Mouse (Mus musculus): Measurements from ENCODE around the gene Cdcp1. TPM values are rescaled to one million over a fixed set of nuclear protein-coding genes. Genes with fewer than 3 reads are reported as not detected.

Gene Cdcp1
- polyA plus RNA-seq (2015; fragmentation: Nextera tagmentation; extraction: Ambion mirVana), result 0.14 TPM in 2 replicates

- Histone ChIP-seq H3K9ac (replicated peaks; ENCODE audit: low read depth, low read length) (no peak within 1 kb of the TSS), H3K27ac (ENCODE audit: low read length) (no peak within 1 kb of the TSS), H3K4me2 (ENCODE audit: low read length) (peak within 1 kb of the TSS; percentile 27), H3K36me3 (ENCODE audit: control insufficient read depth, insufficient read depth) (no peaks in the 10 kb centered on the region), H3K4me3 (replicated peaks; ENCODE audit: low read length) (peak within 1 kb of the TSS; percentile 15), H3K4me1 (replicated peaks; ENCODE audit: control insufficient read depth, insufficient read depth, low read length) (no peaks in the 10 kb centered on the region), H3K27me3 (replicated peaks; ENCODE audit: control insufficient read depth, insufficient read depth, low read length) (peaks cover 7% of the 10 kb centered on the region), H3K9me3 (ENCODE audit: control insufficient read depth, low read length) (no peaks in the 10 kb centered on the region)
- WGBS, result 5% methylated on average over 44 of the region's 45 CpGs
- ATAC-seq, result no peak
Observed at GRCm38 (mm10) chr9:123215621-123216440, at the start of gene Cdcp1. Gene Cdcp1 (minus strand): TSS chr9:123216038.

- H3K4me3 ChIP-seq (replicated peaks; ENCODE audit: low read length), result peak within 1 kb of the TSS; percentile 77
- WGBS, result under 1% methylated on average over 40 of the region's 40 CpGs
- H3K4me1 ChIP-seq (replicated peaks; ENCODE audit: control insufficient read depth, insufficient read depth, low read length), result peaks cover 7% of the 10 kb centered on the region
Observed at GRCm38 (mm10) chr9:123260611-123261021, 44.8 kb upstream of the Cdcp1 start, which contains the start of gene Tmem158. Gene Tmem158 (minus strand): TSS chr9:123260764.

GRCm38 (mm10) chr9:123259896-123260610 is 44.2 kb upstream of the Cdcp1 start:
- Histone ChIP-seq H3K27ac (ENCODE audit: low read length) (peak overlapping the region; percentile 72), H3K36me3 (ENCODE audit: control insufficient read depth, insufficient read depth) (no peaks in the 10 kb centered on the region), H3K4me2 (ENCODE audit: low read length) (peak overlapping the region; percentile 84), H3K9ac (replicated peaks; ENCODE audit: low read depth, low read length) (peak overlapping the region; percentile 77), H3K4me3 (replicated peaks; ENCODE audit: low read length) (peak overlapping the region; percentile 77), H3K4me1 (replicated peaks; ENCODE audit: control insufficient read depth, insufficient read depth, low read length) (peaks cover 7% of the 10 kb centered on the region), H3K9me3 (ENCODE audit: control insufficient read depth, low read length) (no peaks in the 10 kb centered on the region), H3K27me3 (replicated peaks; ENCODE audit: control insufficient read depth, insufficient read depth, low read length) (peaks cover 5% of the 10 kb centered on the region)
- peak; percentile 69 for ATAC-seq
- under 1% methylated on average over 91 of the region's 92 CpGs for WGBS

More at GRCm38 (mm10) chr9:123260611-123261021, 44.8 kb upstream of the Cdcp1 start, which contains the start of gene Tmem158:
- Histone ChIP-seq H3K9me3 (ENCODE audit: control insufficient read depth, low read length) (no peaks in the 10 kb centered on the region), H3K27me3 (replicated peaks; ENCODE audit: control insufficient read depth, insufficient read depth, low read length) (peaks cover 5% of the 10 kb centered on the region), H3K36me3 (ENCODE audit: control insufficient read depth, insufficient read depth) (no peaks in the 10 kb centered on the region), H3K27ac (ENCODE audit: low read length) (peak within 1 kb of the TSS; percentile 72), H3K9ac (replicated peaks; ENCODE audit: low read depth, low read length) (peak within 1 kb of the TSS; percentile 77), H3K4me2 (ENCODE audit: low read length) (peak within 1 kb of the TSS; percentile 84)
- ATAC-seq, result peak; percentile 93

GRCm38 (mm10) chr9:123259461-123259895 is 43.6 kb upstream of the Cdcp1 start:
- H3K9me3 ChIP-seq (ENCODE audit: control insufficient read depth, low read length), result no peaks in the 10 kb centered on the region
- 1% methylated on average over 44 of the region's 45 CpGs for WGBS
- ATAC-seq, result no peak
- peak overlapping the region; percentile 72; the same call in 1 of the 2 replicates for H3K27ac ChIP-seq (ENCODE audit: low read length)
- no peaks in the 10 kb centered on the region for H3K36me3 ChIP-seq (ENCODE audit: control insufficient read depth, insufficient read depth)
- peaks cover 5% of the 10 kb centered on the region for H3K27me3 ChIP-seq (replicated peaks; ENCODE audit: control insufficient read depth, insufficient read depth, low read length)
- peaks cover 7% of the 10 kb centered on the region for H3K4me1 ChIP-seq (replicated peaks; ENCODE audit: control insufficient read depth, insufficient read depth, low read length)
- peak overlapping the region; percentile 77 for H3K4me3 ChIP-seq (replicated peaks; ENCODE audit: low read length)
- H3K9ac ChIP-seq (replicated peaks; ENCODE audit: low read depth, low read length), result peak overlapping the region; percentile 77
- peak overlapping the region; percentile 84 for H3K4me2 ChIP-seq (ENCODE audit: low read length)

- H3K9me3 ChIP-seq (ENCODE audit: control insufficient read depth, low read length), result no peaks in the 10 kb centered on the region
- 22% methylated on average over 10 of the region's 10 CpGs for WGBS
- no peaks in the 10 kb centered on the region for H3K36me3 ChIP-seq (ENCODE audit: control insufficient read depth, insufficient read depth)
- H3K4me3 ChIP-seq (replicated peaks; ENCODE audit: low read length), result peak overlapping the region; percentile 77
- no peak for ATAC-seq
- H3K9ac ChIP-seq (replicated peaks; ENCODE audit: low read depth, low read length), result no peak overlapping the region
- no peak overlapping the region for H3K27ac ChIP-seq (ENCODE audit: low read length)
- peaks cover 5% of the 10 kb centered on the region for H3K27me3 ChIP-seq (replicated peaks; ENCODE audit: control insufficient read depth, insufficient read depth, low read length)
- peak overlapping the region; percentile 84 for H3K4me2 ChIP-seq (ENCODE audit: low read length)
- H3K4me1 ChIP-seq (replicated peaks; ENCODE audit: control insufficient read depth, insufficient read depth, low read length), result peaks cover 7% of the 10 kb centered on the region
Observed at GRCm38 (mm10) chr9:123258796-123259195, 43.0 kb upstream of the Cdcp1 start.

GRCm38 (mm10) chr9:123255736-123256135 is 39.9 kb upstream of the Cdcp1 start:
- H3K4me1 ChIP-seq (replicated peaks; ENCODE audit: control insufficient read depth, insufficient read depth, low read length), result peaks cover 7% of the 10 kb centered on the region
- WGBS, result 84% methylated on average over 3 of the region's 3 CpGs
- no peaks in the 10 kb centered on the region for H3K36me3 ChIP-seq (ENCODE audit: control insufficient read depth, insufficient read depth)
- H3K4me3 ChIP-seq (replicated peaks; ENCODE audit: low read length), result no peak overlapping the region
- no peaks in the 10 kb centered on the region for H3K9me3 ChIP-seq (ENCODE audit: control insufficient read depth, low read length)
- H3K27ac ChIP-seq (ENCODE audit: low read length), result no peak overlapping the region
- ATAC-seq, result no peak
- no peak overlapping the region for H3K4me2 ChIP-seq (ENCODE audit: low read length)
- H3K9ac ChIP-seq (replicated peaks; ENCODE audit: low read depth, low read length), result no peak overlapping the region
- H3K27me3 ChIP-seq (replicated peaks; ENCODE audit: control insufficient read depth, insufficient read depth, low read length), result peaks cover 5% of the 10 kb centered on the region

GRCm38 (mm10) chr9:123247992-123248391 is 32.2 kb upstream of the Cdcp1 start:
- no peak for ATAC-seq
- 83% methylated on average over 1 of the region's 1 CpGs for WGBS
- H3K27ac ChIP-seq (ENCODE audit: low read length), result no peak overlapping the region
- H3K9ac ChIP-seq (replicated peaks; ENCODE audit: low read depth, low read length), result no peak overlapping the region
- H3K36me3 ChIP-seq (ENCODE audit: control insufficient read depth, insufficient read depth), result no peaks in the 10 kb centered on the region
- no peaks in the 10 kb centered on the region for H3K9me3 ChIP-seq (ENCODE audit: control insufficient read depth, low read length)
- no peak overlapping the region for H3K4me3 ChIP-seq (replicated peaks; ENCODE audit: low read length)
- no peaks in the 10 kb centered on the region for H3K27me3 ChIP-seq (replicated peaks; ENCODE audit: control insufficient read depth, insufficient read depth, low read length)
- H3K4me1 ChIP-seq (replicated peaks; ENCODE audit: control insufficient read depth, insufficient read depth, low read length), result no peaks in the 10 kb centered on the region
- H3K4me2 ChIP-seq (ENCODE audit: low read length), result no peak overlapping the region

- Histone ChIP-seq H3K4me1 (replicated peaks; ENCODE audit: control insufficient read depth, insufficient read depth, low read length) (no peaks in the 10 kb centered on the region), H3K27ac (ENCODE audit: low read length) (no peak overlapping the region), H3K4me3 (replicated peaks; ENCODE audit: low read length) (no peak overlapping the region), H3K27me3 (replicated peaks; ENCODE audit: control insufficient read depth, insufficient read depth, low read length) (no peaks in the 10 kb centered on the region), H3K4me2 (ENCODE audit: low read length) (no peak overlapping the region), H3K9me3 (ENCODE audit: control insufficient read depth, low read length) (no peaks in the 10 kb centered on the region), H3K9ac (replicated peaks; ENCODE audit: low read depth, low read length) (no peak overlapping the region), H3K36me3 (ENCODE audit: control insufficient read depth, insufficient read depth) (no peaks in the 10 kb centered on the region)
- no peak for ATAC-seq
- 82% methylated on average over 4 of the region's 4 CpGs for WGBS
Observed at GRCm38 (mm10) chr9:123245146-123245545, 29.3 kb upstream of the Cdcp1 start.

GRCm38 (mm10) chr9:123243988-123244387 is 28.1 kb upstream of the Cdcp1 start:
- H3K9ac ChIP-seq (replicated peaks; ENCODE audit: low read depth, low read length), result no peak overlapping the region
- no peak overlapping the region for H3K4me3 ChIP-seq (replicated peaks; ENCODE audit: low read length)
- no peak overlapping the region for H3K27ac ChIP-seq (ENCODE audit: low read length)
- no peaks in the 10 kb centered on the region for H3K27me3 ChIP-seq (replicated peaks; ENCODE audit: control insufficient read depth, insufficient read depth, low read length)
- ATAC-seq, result no peak
- no peaks in the 10 kb centered on the region for H3K36me3 ChIP-seq (ENCODE audit: control insufficient read depth, insufficient read depth)
- no peaks in the 10 kb centered on the region for H3K4me1 ChIP-seq (replicated peaks; ENCODE audit: control insufficient read depth, insufficient read depth, low read length)
- WGBS, result 68% methylated on average over 10 of the region's 10 CpGs
- no peaks in the 10 kb centered on the region for H3K9me3 ChIP-seq (ENCODE audit: control insufficient read depth, low read length)
- no peak overlapping the region for H3K4me2 ChIP-seq (ENCODE audit: low read length)
